Mouse (Mus musculus) hindbrain, embryonic 10.5 days (tissue): ENCODE measurements at regions not wholly inside any gene's neighbourhood (a gene's known extent, or its start where the extent isn't known, plus 50 kb on each side); places are given as distances from the start of the nearest gene placed in this dataset.

Experiments used
- DNase-seq: peaks from one replicate; pipeline ENCODE4 v3.0.0-alpha.2; 2017; ENCODE audit warnings: low spot score
- H3K27ac ChIP-seq: fragments of 300-500 bp; sonication (generic); 2 replicates; pipeline ENCODE4 v1.5.1; 2016; ENCODE audit warnings: mild to moderate bottlenecking, moderate library complexity
- H3K27me3 ChIP-seq: fragments of 300-500 bp; sonication (generic); 2 replicates; pipeline ENCODE4 v1.6.1; 2016; ENCODE audit warnings: mild to moderate bottlenecking; ENCODE audit not compliant: poor library complexity, insufficient read depth, severe bottlenecking
- H3K36me3 ChIP-seq: fragments of 300-500 bp; sonication (generic); 2 replicates; pipeline ENCODE4 v1.6.1; 2016; ENCODE audit warnings: mild to moderate bottlenecking, moderate library complexity
- H3K4me1 ChIP-seq: fragments of 300-500 bp; sonication (generic); replicated peaks from 2 replicates; pipeline ENCODE4 v1.6.1; 2016; ENCODE audit warnings: mild to moderate bottlenecking
- H3K4me3 ChIP-seq: fragments of 300-500 bp; sonication (generic); 2 replicates; pipeline ENCODE4 v1.5.1; 2016; ENCODE audit warnings: mild to moderate bottlenecking, moderate library complexity
- H3K9me3 ChIP-seq: fragments of 300-500 bp; sonication (generic); 2 replicates; pipeline ENCODE4 v1.6.1; 2016; ENCODE audit warnings: mild to moderate bottlenecking, moderate library complexity
- WGBS: fragments of 180-500 bp; shearing (Covaris S2); methylation state at CpG from one replicate; pipeline ENCODE4 v1.1.7; 2016; 5-methylcytosine and 5-hydroxymethylcytosine counted together

DNA sequence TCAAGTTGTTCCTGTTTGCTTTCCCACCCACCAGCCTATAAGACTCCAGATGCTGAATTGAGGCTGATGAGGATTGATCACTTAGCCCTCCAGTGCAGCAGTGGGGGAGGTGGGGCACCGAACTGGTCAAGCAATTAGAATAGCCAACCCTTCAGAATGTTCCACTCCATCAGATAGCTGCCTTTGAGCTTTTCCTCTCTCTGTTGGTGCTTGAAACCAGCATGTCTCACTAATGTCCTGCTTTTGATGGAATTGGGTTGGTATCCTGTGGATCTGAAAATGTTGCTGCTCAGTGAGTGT is 167.3 kb upstream of the Hey2 start:
- no peaks in the 10 kb centered on the region for H3K36me3 ChIP-seq
- WGBS, result 53% methylated on average over 1 of the region's 1 CpGs
- H3K9me3 ChIP-seq, result no peaks in the 10 kb centered on the region
- no peak overlapping the region for H3K4me3 ChIP-seq
- no peak for DNase-seq
- no peak overlapping the region for H3K27ac ChIP-seq
- H3K4me1 ChIP-seq, result no peaks in the 10 kb centered on the region
- H3K27me3 ChIP-seq, result no peaks in the 10 kb centered on the region

DNA sequence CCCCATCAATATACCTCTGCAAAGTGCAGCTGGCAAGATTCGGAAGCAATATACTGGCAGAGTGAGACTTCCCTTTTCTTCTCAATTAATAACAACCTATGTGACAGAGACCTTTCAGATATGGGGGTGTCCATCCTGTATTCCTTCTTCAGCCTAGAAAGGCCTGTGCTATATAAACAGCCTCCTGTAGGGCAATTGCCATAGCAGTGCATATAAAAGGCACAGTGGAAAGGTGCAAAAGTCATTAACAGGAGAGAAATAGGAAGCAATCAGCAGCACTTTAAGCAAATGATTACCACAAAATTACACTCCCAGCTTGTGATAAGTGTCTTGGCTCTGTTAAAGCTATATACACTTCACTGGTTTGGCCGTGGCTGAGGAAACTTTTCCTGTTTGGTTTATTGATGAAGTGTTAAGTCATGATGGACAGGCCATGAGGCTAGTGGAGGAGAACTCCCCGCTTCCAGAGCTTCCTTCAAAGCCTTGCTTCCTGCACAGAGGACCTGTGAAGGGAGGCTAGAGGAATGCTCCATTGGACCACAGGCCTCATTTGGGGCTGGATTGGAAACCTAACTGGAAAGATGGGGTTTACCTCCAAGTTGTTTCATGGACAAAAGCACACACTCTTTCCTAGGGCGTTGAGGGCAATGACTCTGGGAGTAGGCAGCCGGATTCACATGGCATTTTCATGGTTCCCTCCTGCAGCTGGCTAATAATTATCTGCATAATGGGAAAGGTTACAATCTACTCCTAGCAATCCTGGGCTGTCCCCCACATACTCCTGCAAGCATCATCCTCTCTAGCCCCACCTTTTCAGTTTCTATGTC is 166.7 kb upstream of the Hey2 start:
- Histone ChIP-seq H3K4me3 (no peak overlapping the region), H3K4me1 (no peaks in the 10 kb centered on the region), H3K27ac (no peak overlapping the region), H3K9me3 (no peaks in the 10 kb centered on the region), H3K36me3 (no peaks in the 10 kb centered on the region), H3K27me3 (no peaks in the 10 kb centered on the region)
- no peak for DNase-seq
- 82% methylated on average over 5 of the region's 5 CpGs for WGBS

DNA sequence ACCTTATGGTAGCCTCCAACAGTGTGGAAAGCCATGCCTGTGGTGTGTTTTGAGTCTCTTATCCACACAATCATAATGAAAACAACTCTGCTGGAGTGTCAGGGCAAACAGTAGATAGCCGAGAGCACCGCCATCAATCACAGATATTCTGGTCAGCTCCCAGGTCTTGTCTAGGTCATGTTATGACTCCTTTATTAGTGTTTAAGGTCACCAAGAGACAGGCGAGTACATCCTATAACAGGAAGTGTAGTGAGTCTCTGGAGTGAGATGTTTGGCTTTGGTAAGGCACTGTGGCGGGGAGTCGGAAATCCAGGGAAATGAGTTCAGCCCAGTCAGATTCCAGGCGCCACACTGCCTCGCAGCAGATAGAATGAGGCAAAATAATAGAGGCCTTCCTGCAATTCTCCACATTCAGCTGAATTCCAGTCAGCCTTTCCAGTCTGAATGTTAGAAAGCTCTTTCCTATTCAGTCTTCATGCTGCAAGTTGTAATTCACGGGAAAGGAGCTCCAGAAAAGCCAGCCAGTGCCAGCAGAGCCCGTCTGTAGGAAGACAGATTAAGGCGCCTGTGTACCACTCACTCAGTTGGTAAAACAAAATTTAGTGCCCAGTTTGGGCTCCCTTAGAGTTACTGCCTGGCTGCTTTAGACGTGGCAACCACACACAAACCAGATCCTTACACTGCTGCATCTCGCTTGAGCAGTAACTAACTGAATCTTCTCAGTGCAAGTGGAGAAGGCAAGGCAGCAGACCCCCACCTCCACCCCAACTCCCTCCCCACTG is 155.8 kb upstream of the Hey2 start:
- WGBS, result 74% methylated on average over 12 of the region's 12 CpGs
- Histone ChIP-seq H3K27ac (no peak overlapping the region), H3K9me3 (no peaks in the 10 kb centered on the region), H3K27me3 (no peaks in the 10 kb centered on the region), H3K36me3 (no peaks in the 10 kb centered on the region), H3K4me3 (no peak overlapping the region), H3K4me1 (no peaks in the 10 kb centered on the region)
- no peak for DNase-seq

DNA sequence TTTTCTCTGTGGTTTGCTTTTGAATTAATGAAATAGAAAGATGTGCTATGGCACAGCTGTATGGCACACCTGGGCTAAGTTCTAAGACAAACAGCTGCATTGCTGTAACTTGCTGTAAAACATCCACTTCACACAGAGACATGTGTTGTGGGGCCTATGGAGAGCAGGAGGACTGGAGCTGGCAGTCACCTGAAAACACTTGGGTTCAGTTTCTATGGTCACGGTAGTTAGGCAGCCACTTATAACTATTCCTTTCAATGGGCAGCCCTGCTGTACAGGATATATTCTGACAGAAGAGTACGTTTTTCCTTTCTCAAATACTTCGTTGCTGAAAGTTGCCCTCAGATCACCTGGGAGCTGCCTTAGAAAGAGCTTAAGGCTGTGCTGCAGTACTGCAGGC is 149.6 kb upstream of the Hey2 start:
- DNase-seq, result no peak
- no peaks in the 10 kb centered on the region for H3K27me3 ChIP-seq
- H3K4me1 ChIP-seq, result no peaks in the 10 kb centered on the region
- no peak overlapping the region for H3K4me3 ChIP-seq
- WGBS, result 83% methylated on average over 3 of the region's 3 CpGs
- no peaks in the 10 kb centered on the region for H3K36me3 ChIP-seq
- no peak overlapping the region for H3K27ac ChIP-seq
- H3K9me3 ChIP-seq, result no peaks in the 10 kb centered on the region

DNA sequence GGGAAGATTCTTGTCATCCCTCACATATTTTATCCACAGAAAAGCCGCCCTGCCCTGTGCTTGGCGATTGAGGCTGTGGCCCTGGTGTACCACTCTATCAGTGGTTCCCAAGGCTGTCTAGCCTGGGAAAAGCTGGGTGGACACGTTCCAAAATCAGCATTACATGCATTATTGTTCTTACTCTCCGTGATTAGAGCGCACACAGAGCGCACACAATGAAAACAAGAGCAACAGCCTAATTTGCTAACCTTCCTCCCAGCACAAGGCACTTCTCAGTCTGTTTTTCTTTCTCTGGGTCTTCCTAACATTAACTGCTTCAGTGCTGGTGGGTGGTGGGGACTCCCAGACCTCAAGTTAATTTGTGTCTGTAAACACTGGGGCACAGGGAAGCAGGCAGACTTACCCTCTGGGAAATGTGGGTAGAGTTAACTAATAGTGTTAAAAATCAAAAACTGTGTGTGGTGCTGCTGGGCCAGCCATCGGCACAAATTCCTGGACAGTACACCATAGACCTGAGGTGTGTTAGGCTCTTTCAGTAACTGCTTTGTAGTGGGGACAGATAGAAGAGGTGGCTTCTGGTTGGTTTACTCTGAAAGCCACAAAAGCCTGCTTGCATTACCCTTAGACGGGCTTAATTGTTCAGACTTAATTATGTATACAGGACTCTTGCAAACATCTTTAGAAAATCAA is 137.8 kb upstream of the Hey2 start:
- WGBS, result 5% methylated on average over 8 of the region's 8 CpGs
- peak; percentile 49 for DNase-seq
- Histone ChIP-seq H3K9me3 (no peaks in the 10 kb centered on the region), H3K27ac (peak overlapping the region; percentile 72), H3K36me3 (no peaks in the 10 kb centered on the region), H3K4me1 (peaks cover 13% of the 10 kb centered on the region), H3K27me3 (no peaks in the 10 kb centered on the region), H3K4me3 (peak overlapping the region; percentile 41)

DNA sequence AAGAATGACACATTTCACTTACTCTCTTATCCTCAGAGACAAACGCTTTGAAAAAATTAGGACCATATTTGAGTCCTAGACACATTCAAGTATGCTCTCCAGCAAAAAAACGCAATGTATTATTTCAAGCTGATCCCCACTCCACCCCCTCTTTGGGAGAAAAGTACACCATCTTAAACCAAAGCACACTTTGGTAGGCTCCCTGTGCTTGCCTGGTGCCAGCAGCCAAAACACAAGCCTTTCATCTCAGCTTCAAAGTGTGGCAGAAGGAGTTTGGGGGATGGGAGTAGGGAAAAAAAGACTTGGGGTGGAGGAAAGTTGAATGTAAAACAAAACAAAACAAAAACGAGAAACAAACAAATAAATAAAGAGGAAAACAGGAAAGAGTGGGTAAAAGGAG is 137.2 kb upstream of the Hey2 start:
- Histone ChIP-seq H3K4me3 (no peak overlapping the region; the same call in 1 of the 2 replicates), H3K9me3 (no peaks in the 10 kb centered on the region), H3K27me3 (no peaks in the 10 kb centered on the region), H3K27ac (peak overlapping the region; percentile 72; the same call in 1 of the 2 replicates), H3K36me3 (no peaks in the 10 kb centered on the region), H3K4me1 (peaks cover 13% of the 10 kb centered on the region)
- WGBS, result 16% methylated on average over 3 of the region's 3 CpGs
- DNase-seq, result peak; percentile 7

DNA sequence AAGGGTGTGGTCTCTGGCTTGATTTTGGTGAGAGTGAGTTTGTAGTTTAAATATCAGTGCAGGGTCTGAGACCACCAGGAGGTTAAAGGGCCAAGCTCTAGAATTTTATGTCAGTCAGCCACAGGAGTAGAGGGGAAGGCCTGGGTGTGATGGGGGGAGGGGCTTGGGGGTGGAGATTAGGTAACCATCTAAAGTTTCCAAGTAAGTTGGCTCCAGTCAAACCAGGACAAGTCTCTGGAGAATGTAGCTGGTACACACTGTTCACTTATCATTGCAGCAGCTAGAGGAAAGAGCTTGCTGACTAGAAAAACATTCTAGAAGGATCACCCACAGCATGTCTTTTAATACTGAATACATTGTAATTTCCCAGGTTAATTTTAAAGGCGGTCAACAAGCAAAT is 123.6 kb upstream of the Hey2 start:
- Histone ChIP-seq H3K36me3 (no peaks in the 10 kb centered on the region), H3K27ac (no peak overlapping the region), H3K4me3 (no peak overlapping the region), H3K4me1 (no peaks in the 10 kb centered on the region), H3K9me3 (no peaks in the 10 kb centered on the region), H3K27me3 (no peaks in the 10 kb centered on the region)
- DNase-seq, result no peak
- WGBS, result 98% methylated on average over 1 of the region's 1 CpGs

DNA sequence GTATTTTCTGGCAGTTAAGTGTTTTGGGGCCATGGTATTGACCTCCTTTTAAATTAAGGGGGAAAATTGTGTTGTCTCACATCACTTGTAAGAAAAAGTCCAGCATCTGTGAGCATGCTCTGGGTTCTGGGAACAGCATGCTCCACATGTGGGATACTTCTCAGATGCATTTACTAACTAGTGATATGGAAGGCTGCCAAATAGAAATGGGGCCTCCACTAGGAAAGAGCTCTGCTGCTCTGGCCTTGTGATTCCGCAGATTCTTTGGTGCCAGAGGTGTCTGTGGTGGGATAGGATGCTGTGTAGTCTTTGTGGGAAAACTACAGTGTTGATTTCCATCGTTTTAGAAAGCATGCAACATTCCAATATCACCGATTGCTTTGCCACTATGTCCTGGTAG is 111.2 kb upstream of the Hey2 start:
- H3K36me3 ChIP-seq, result no peaks in the 10 kb centered on the region
- H3K27me3 ChIP-seq, result no peaks in the 10 kb centered on the region
- no peaks in the 10 kb centered on the region for H3K9me3 ChIP-seq
- 85% methylated on average over 3 of the region's 3 CpGs for WGBS
- H3K27ac ChIP-seq, result no peak overlapping the region
- no peak for DNase-seq
- no peaks in the 10 kb centered on the region for H3K4me1 ChIP-seq
- no peak overlapping the region for H3K4me3 ChIP-seq

DNA sequence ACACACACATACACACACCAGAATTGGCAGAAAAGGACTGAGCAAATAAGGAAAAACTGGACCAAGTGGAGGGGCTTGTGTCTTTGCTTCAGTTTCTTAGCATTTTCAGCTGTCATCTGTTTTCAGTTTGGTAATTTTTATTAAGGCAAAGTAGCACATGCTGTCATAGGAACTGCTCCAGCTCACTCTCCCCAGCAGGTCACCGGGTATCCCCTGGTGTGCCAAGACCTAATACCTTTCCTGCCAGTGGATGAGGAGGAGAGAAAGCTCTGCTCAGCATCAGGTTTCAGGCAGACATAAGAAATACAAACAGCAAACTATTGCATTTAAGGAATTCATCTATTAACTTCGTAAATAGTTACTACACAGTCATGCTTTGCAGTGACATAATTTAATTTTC is 109.8 kb upstream of the Hey2 start:
- no peaks in the 10 kb centered on the region for H3K9me3 ChIP-seq
- H3K4me3 ChIP-seq, result no peak overlapping the region
- H3K27me3 ChIP-seq, result no peaks in the 10 kb centered on the region
- DNase-seq, result peak; percentile 10
- H3K36me3 ChIP-seq, result no peaks in the 10 kb centered on the region
- no peak overlapping the region for H3K27ac ChIP-seq
- 54% methylated on average over 2 of the region's 2 CpGs for WGBS
- H3K4me1 ChIP-seq, result no peaks in the 10 kb centered on the region

DNA sequence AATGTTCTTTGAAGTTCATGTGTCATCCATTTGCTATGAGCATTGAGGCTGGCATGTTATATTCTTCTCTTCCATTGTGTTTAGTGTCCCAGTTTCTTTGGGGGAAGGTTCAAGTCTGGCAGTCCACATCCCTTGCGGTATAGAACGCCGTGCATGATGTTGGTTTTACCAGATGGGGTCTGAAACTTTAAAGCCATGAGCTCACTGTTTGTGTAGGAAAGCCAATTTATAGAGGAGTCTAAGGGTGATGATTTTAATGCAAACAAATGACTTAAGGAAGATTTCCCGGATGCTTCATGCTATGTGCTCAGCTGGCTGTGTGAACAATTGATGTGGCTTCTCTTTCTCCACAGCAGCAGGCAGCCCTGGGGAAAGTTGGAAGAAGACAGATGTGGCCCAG is 104.0 kb upstream of the Hey2 start:
- Histone ChIP-seq H3K4me3 (no peak overlapping the region), H3K27me3 (no peaks in the 10 kb centered on the region), H3K27ac (no peak overlapping the region), H3K9me3 (no peaks in the 10 kb centered on the region), H3K36me3 (no peaks in the 10 kb centered on the region), H3K4me1 (no peaks in the 10 kb centered on the region)
- no peak for DNase-seq
- 80% methylated on average over 4 of the region's 4 CpGs for WGBS

DNA sequence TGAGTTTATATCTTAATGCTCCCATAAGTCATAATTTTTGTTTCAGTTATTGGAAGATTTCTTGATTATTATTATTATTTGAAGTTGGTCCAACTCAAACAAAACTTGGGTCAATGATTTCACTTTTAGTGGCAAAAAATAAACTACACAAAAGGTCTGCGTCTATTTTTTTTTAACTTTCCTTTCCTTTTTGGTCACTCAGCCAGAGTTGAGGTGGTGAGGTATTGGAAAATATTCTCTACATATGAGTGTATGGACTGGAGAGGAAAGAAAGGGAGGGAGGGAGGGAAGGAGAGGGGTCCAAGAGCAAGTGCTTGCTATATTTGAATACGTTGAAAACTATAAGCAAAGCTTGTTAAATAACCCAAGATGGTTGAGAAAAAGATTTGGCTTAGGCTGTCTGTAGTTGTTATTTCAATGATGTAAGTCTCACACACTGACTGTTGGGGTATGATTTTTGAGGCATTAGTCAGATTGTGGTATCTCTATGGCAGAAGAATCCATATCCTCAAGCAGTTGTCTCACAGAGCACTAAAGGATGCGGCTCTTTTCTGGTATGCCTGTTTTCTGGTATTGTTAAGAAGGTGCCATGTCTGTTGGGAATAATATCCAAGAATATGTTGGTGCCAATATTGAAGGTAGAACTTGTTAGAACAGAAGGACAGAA is 75.9 kb upstream of the Hey2 start:
- WGBS, result 88% methylated on average over 3 of the region's 3 CpGs
- DNase-seq, result no peak
- Histone ChIP-seq H3K27ac (no peak overlapping the region), H3K4me1 (no peaks in the 10 kb centered on the region), H3K36me3 (no peaks in the 10 kb centered on the region), H3K9me3 (no peaks in the 10 kb centered on the region), H3K4me3 (no peak overlapping the region), H3K27me3 (no peaks in the 10 kb centered on the region)

DNA sequence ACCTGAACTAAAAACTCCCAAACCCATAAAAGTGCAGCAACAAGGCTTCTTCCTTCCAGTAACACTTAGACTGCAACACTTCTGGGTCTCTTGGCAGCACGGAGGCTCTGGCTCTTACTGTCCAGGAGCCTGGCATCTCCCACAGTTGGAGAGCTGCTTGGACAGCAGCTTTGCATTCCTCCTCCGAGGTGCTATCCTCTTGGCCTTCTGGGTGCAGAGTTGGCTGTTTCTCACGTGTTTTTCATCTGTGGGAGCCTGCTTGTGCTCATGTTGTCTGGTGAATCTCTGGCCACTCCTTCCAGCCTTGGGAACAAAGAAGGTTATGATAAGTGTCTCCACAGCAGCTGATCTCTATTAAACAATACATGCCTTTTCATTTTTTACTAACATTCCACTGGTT is 51.2 kb upstream of the Hey2 start:
- no peaks in the 10 kb centered on the region for H3K27me3 ChIP-seq
- no peak overlapping the region for H3K27ac ChIP-seq
- H3K4me1 ChIP-seq, result no peaks in the 10 kb centered on the region
- no peak overlapping the region for H3K4me3 ChIP-seq
- WGBS, result 49% methylated on average over 3 of the region's 3 CpGs
- peak; percentile 3 for DNase-seq
- no peaks in the 10 kb centered on the region for H3K9me3 ChIP-seq
- H3K36me3 ChIP-seq, result no peaks in the 10 kb centered on the region
